Mouse (Mus musculus): ENCODE results near the gene Ttc38. TPM values are rescaled to one million over a fixed set of nuclear protein-coding genes. Genes with fewer than 3 reads are reported as not detected.

Gene Ttc38
- 1 to 10 TPM; 4.7 to 7.1 TPM for total RNA-seq (2021)
- long read RNA-seq, experiment 1, partial matches to known transcripts = 1 of 6 reads
- long read RNA-seq, experiment 1, other reads (novel, unspliced or antisense) = 5 of 6 reads
- long read RNA-seq, experiment 2, partial matches to known transcripts = 1 of 7 reads
- long read RNA-seq, experiment 2, other reads (novel, unspliced or antisense) = 4 of 7 reads

DNA sequence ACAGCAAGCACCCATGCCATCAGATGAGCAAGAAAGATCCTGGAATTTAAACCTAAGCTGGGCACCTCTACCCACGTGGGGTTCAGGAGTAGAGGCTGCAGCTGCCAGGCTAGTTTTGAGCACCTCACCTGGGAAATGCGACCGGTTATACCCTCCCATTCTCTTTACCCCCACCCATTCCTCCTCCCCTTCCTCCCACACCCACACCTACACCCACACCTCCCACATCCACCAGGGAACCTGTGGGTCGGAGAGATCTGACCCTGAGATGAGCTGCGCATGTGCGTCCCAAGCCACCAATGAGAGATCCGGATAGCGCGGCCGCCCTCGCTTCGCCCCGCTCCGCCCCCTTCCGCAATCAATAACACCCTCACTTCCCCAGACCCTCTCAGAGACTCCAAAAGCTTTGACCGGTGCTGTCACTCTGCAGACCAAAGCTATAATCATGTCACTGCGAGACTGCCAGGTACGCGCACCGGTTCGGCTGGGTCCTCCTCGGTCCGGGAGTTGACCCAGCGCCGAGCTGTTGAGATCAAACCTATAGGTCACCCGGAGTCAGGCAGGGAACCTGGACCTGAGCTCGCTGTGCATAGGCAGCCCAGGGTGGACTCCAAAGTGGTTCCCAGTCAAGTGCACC is at the start of gene Ttc38:
TSS of gene Ttc38 (plus strand) at position 353 of the 637 bp plus-strand sequence.
- DNase-seq (ENCODE audit: low spot score in 2 of 2) = peak; percentile 70 to 84

DNA sequence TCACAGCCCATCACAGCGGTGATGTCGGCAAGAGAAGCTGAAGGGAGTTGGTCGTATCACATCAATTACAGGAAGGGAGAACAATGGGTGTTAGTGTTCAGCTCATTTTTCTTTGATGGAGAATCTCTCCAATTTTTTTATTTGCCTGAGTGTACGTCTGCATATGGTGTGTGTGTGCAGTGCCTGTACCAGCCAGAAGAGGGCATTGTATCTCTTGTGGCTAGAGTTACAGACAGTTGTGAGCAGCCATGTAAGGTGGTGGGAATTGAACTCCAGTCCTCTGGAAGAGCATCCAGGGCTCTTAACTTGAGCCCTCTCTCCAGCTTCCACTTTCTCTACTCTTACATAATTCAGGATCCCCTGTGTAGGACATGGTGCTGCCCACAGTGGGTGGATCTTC is 49.0 kb upstream of the Ttc38 start:
- DNase-seq (ENCODE audit: low spot score in 2 of 2) = no peak

GRCm38 (mm10) chr15:85784341-85784740 is 47.8 kb upstream of the Ttc38 start:
- DNase-seq (ENCODE audit: low spot score in 2 of 2) = no peak

DNA sequence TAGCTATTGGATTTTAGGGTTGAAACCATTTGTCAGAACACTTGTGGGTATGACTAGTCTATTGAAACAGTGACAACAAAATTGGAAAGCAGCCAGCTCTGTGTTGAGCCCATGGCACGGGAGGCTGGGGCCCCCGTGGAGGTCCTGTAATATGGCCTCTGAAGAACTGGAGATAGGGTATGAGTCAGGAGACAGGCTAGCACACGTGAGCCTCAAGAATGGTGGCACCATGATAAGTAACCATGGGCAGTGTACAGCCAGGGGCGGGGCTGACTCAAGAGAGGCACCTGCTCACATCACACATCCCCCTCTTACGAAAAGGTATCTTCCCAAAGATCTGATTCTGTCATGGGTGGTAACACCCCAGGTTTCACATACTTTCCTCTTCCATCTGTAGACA is 45.4 kb upstream of the Ttc38 start:
- DNase-seq (ENCODE audit: low spot score in 2 of 2) = no peak

DNA sequence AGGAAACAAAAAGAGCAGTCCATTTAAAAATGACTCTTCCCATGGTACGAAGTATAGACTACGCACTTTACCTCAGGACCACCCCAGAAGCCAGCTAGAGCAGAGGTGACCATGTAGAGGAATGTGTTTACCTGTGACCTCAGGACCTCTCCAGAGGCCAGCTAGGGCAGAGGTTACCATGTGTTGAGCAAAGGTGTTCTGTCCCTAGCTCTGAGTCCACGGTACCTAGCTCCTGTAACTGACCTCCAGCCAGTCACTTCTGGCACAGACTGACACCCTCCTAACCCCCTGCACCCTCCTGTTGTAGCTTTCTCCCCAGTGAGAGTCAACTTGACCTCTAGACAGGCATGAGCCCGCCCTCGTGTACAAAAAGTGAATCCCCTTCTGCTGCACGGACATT is 44.6 kb upstream of the Ttc38 start:
- no peak for DNase-seq (ENCODE audit: low spot score in 2 of 2)

DNA sequence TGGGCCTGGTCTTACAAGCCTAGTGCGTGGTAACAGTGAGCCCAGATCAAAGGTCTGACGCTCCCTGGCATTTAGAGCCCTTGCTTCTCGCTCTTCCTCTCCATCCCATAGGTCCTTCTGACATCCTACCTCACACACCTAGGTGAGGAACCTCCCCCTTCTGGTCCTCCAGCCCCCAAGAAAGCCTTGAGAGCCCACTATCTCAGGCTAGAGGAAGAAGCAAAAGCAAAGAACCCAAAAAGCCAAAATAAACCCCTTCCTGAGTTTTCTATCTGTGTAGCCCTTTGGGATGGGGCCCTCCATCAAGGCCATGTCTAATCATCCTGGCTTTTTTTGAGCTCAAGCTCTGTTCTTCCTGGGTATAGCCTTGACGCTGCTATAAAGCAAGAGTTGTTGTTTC is 44.1 kb upstream of the Ttc38 start:
- DNase-seq (ENCODE audit: low spot score in 2 of 2) = no peak

DNA sequence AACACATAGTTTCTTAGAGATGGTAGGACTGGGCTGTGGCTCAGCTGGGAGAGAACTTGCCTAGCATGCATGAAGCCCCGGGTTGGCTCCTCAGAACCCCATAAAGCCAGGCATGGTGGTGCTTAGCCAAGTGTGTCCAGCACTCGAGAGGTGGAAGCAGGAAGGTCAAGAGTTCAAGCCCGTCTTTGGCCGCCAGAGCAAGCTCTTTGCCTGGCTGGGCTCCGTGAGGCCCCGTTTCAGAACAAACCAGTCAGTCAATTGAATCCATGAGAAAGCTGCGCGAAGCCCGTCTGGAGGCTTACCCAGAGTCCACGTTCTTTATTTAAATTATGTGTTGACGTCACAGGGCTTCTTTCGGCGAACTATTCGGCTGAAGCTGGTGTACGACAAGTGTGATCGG is 43.5 kb upstream of the Ttc38 start:
- DNase-seq (ENCODE audit: low spot score in 2 of 2) = no peak

GRCm38 (mm10) chr15:85791449-85791848 is 40.7 kb upstream of the Ttc38 start:
- no peak for DNase-seq (ENCODE audit: low spot score in 2 of 2)

- peak; percentile 49 to 76 for DNase-seq (ENCODE audit: low spot score in 2 of 2)
Observed at GRCm38 (mm10) chr15:85792819-85793218, 39.3 kb upstream of the Ttc38 start.

- DNase-seq (ENCODE audit: low spot score in 2 of 2) = no peak
Observed at GRCm38 (mm10) chr15:85795516-85795915, 36.6 kb upstream of the Ttc38 start.

GRCm38 (mm10) chr15:85798676-85799075 is 33.4 kb upstream of the Ttc38 start:
- no peak for DNase-seq (ENCODE audit: low spot score in 2 of 2)

DNA sequence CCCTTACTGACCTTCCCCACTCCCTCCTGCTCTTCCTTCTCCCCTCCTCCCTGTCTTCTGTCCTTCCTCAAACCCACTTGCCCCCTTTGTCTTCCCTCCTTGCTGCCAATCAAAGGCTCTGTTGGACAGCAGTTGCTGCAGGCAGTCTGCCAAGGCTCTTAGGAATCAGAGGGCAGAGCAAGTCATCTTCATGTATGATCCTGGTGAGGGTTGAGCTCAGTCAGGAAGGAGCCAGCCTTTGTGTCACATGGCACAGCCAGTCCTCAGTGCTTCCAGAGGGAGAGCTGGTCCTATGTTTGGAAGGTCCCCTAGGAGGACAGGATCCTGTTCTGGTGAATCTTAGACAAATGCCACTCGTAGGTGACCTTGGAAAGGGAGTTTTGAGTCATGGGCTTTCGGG is 29.2 kb upstream of the Ttc38 start:
- DNase-seq (ENCODE audit: low spot score in 2 of 2) = no peak

- no peak for DNase-seq (ENCODE audit: low spot score in 2 of 2)
Observed at GRCm38 (mm10) chr15:85806886-85807285, 25.2 kb upstream of the Ttc38 start.

DNA sequence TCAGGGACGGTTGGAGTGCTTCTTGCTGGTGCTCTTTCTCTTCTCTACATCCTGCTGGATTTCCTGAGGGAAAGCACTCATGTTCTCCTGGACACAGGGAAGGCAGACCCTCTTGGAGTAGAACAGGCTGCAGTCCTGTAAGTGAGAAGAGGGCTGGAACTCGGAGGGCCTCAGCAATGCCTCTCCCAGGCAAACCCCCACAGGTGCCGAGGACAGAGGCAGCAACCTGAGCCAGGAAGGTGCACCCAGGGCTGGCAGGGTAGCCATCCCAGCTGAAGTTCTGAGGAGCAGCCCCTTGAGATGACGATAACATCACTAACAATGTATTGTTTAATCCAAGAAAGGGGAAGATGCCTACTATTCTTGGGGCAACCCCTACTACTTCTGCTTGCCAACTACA is 24.7 kb upstream of the Ttc38 start:
- DNase-seq (ENCODE audit: low spot score in 2 of 2) = no peak

DNA sequence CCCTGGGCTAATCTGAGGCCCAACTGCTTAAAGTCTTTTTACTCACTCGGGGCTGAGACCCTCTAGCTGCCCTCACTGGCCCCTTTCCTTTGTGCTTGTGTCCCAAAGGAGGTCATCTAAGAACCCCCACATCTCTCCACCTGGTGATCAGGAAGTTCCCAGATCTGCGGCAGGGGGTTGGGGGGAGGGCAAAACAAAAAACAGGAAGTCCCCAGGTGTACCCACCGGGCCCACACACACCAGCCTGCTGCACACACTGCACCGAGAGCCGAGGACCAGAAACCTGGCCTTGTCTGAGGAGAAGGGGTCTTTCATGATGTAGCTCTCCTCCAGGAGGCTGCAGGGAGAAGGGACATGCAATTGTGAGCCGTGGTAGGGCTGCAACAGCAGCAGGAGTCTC is 24.1 kb upstream of the Ttc38 start:
- no peak for DNase-seq (ENCODE audit: low spot score in 2 of 2)

DNA sequence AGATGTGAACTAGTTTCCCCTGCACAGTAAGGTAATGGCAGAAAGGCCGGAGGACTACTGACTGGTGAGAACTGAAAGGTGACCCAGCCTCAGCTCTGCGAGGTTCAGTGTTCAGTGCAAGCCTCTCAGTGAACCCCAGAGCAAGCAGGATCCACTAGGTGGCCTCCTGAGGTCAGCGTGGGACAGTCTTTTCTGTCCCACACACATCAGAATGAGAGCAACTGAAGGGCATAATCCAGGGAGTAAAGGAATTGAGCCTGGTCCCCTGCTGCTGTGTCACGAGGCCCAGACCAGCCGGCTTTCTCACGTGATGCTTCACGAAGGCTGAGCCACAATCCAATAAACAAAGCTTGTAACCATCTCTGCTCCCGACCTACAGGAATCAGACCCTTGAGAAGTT is 23.7 kb upstream of the Ttc38 start:
- DNase-seq (ENCODE audit: low spot score in 2 of 2) = no peak

DNA sequence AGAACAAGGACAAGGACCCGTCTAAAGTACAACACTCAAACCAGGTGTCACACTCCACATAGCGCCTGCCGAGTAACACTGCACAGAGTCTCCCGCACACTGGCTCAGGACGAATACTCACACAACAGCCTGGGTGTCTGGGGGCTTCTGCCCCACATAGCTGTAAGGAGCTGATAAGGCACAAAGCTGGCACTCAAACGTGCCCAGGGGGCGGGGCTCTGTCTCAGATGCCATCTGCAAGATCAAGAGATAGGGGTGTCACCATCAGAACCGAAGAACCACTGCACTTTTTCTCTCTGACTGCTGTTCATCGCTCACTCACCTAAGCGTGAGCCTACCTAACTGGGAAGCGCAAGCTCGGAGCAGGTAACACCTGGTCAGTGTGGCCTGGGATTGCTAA is 23.0 kb upstream of the Ttc38 start:
- no peak for DNase-seq (ENCODE audit: low spot score in 2 of 2)

DNA sequence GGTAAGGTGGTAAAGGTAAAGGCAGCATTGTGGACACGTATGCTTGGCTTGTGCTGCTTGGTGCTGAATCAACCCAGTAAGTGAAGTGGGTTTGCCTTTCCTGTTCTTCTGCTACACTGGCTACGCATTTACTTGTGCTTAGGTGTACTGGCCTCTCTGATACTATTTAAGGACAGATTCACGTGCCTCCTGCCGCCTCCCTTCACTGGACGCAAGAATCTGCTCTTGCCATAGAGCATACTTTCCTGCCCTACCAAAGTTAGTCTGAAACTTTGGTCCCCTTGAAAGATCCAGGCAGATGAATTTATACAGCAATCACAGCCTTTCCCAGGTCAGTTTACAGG is 21.7 kb upstream of the Ttc38 start:
- no peak for DNase-seq (ENCODE audit: low spot score in 2 of 2)

GRCm38 (mm10) chr15:85810806-85811521 is 21.1 kb upstream of the Ttc38 start:
- DNase-seq (ENCODE audit: low spot score in 2 of 2) = peak; percentile 81 to 86

- peak; percentile 99 for DNase-seq (ENCODE audit: low spot score in 2 of 2)
Observed at GRCm38 (mm10) chr15:85811535-85812277, 20.4 kb upstream of the Ttc38 start, which contains the start of gene Cdpf1. Cdpf1 (minus strand) TSS chr15:85811697.

DNA sequence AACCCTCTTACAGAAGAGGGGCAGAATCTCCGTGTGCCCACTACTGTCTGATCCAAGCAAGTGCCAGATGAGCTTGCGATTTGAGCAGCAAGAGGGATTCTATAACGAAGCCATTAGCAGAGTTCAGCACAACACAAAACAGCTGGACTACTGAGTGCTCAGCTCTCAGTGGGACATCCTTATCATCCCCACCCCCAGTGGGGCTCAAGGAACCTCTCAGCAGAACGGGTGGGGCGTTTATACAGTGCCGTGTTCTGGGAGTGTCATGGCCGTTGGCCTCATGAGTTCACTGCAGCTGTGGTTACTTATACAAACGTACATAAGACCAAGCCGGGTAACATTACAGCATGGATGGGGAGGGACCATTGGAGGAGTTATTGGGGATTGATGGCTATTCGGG is 18.7 kb upstream of the Ttc38 start:
- no peak for DNase-seq (ENCODE audit: low spot score in 2 of 2)

Measured in layer of hippocampus, postnatal 14 days (tissue).